Mouse (Mus musculus) embryonic facial prominence, embryonic 13.5 days (tissue): ENCODE measurements around the gene Hic1. TPM values are rescaled to one million over a fixed set of nuclear protein-coding genes. Genes with fewer than 3 reads are reported as not detected.

Experiments used
- ATAC-seq: fragments of 200-750 bp; cut with Nextera tagmentation; 2 replicates; pipeline ENCODE4 v1.8.0; 2017; ENCODE audit warnings: low read depth; ENCODE audit not compliant: insufficient number of reproducible peaks, insufficient read depth, low FRiP score, low TSS enrichment
- H3K27ac ChIP-seq: fragments of 300-500 bp; sonication (generic); 2 replicates; pipeline ENCODE4 v1.5.1; 2015; ENCODE audit warnings: moderate library complexity, mild to moderate bottlenecking, inconsistent platforms
- H3K27me3 ChIP-seq: fragments of 300-500 bp; sonication (generic); 2 replicates; pipeline ENCODE4 v1.6.1; 2015; ENCODE audit warnings: mild to moderate bottlenecking, inconsistent platforms
- H3K36me3 ChIP-seq: fragments of 300-500 bp; sonication (generic); 2 replicates; pipeline ENCODE4 v1.6.1; 2015; ENCODE audit warnings: mild to moderate bottlenecking, inconsistent platforms
- H3K4me1 ChIP-seq: fragments of 300-500 bp; sonication (generic); 2 replicates; pipeline ENCODE4 v1.6.1; 2015; ENCODE audit warnings: inconsistent platforms
- H3K4me2 ChIP-seq: fragments of 300-500 bp; sonication (generic); 2 replicates; pipeline ENCODE4 v1.6.1; 2015; ENCODE audit warnings: moderate library complexity, mild to moderate bottlenecking, inconsistent platforms
- H3K4me3 ChIP-seq: fragments of 300-500 bp; sonication (generic); 2 replicates; pipeline ENCODE4 v1.5.1; 2015; ENCODE audit warnings: mild to moderate bottlenecking, inconsistent platforms
- H3K9ac ChIP-seq: fragments of 300-500 bp; sonication (generic); 2 replicates; pipeline ENCODE4 v1.6.1; 2015; ENCODE audit warnings: mild to moderate bottlenecking, inconsistent platforms
- H3K9me3 ChIP-seq: fragments of 300-500 bp; sonication (generic); 2 replicates; pipeline ENCODE4 v1.6.1; 2016; ENCODE audit warnings: inconsistent platforms
- WGBS: fragments of 180-500 bp; shearing (Covaris S2); methylation state at CpG from one replicate; pipeline ENCODE4 v1.1.7; 2015; ENCODE audit warnings: mixed read lengths; 5-methylcytosine and 5-hydroxymethylcytosine counted together
- polyA plus RNA-seq: library from polyadenylated mRNA; unstranded; fragments of >200 nt; fragmentation: Nextera tagmentation; extraction: Ambion mirVana; gene quantifications from 2 replicates; pipeline ENCODE4 v1.2.1, GENCODE M21; 2015

The Hic1 gene
- polyA plus RNA-seq, 1 experiment from 2014 or later: 9.7 TPM

GRCm38 (mm10) chr11:75164750-75165149, 4.6 kb downstream of the Hic1 start:
- ATAC-seq: no peak
- Histone ChIP-seq H3K4me1 (peaks cover 56% of the 10 kb centered on the region), H3K27ac (no peak overlapping the region), H3K4me2 (peak overlapping the region; percentile 94), H3K9ac (peak overlapping the region; percentile 74; the same call in 1 of the 2 replicates), H3K4me3 (peak overlapping the region; percentile 60), H3K9me3 (no peaks in the 10 kb centered on the region), H3K27me3 (peaks cover 75% of the 10 kb centered on the region), H3K36me3 (peaks cover 47% of the 10 kb centered on the region)
- WGBS: 18% methylated on average over 15 of the region's 15 CpGs

- Histone ChIP-seq H3K4me2 (no peak overlapping the region), H3K36me3 (peaks cover 54% of the 10 kb centered on the region), H3K27me3 (peaks cover 68% of the 10 kb centered on the region), H3K4me1 (peaks cover 49% of the 10 kb centered on the region), H3K27ac (no peak overlapping the region), H3K4me3 (no peak overlapping the region), H3K9ac (no peak overlapping the region), H3K9me3 (no peaks in the 10 kb centered on the region)
- ATAC-seq: no peak
- WGBS: 73% methylated on average over 2 of the region's 2 CpGs
These were observed 5.3 kb downstream of the Hic1 start for GRCm38 (mm10) chr11:75164051-75164450.

GRCm38 (mm10) chr11:75163379-75163778, 5.9 kb downstream of the Hic1 start:
- H3K4me3 ChIP-seq: no peak overlapping the region
- no peak overlapping the region for H3K4me2 ChIP-seq
- peaks cover 45% of the 10 kb centered on the region for H3K4me1 ChIP-seq
- peaks cover 59% of the 10 kb centered on the region for H3K36me3 ChIP-seq
- no peak for ATAC-seq
- 79% methylated on average over 6 of the region's 6 CpGs for WGBS
- H3K9me3 ChIP-seq: no peaks in the 10 kb centered on the region
- peaks cover 62% of the 10 kb centered on the region for H3K27me3 ChIP-seq
- H3K9ac ChIP-seq: peak overlapping the region; percentile 33; the same call in 1 of the 2 replicates
- no peak overlapping the region for H3K27ac ChIP-seq

- H3K4me1 ChIP-seq: peaks cover 46% of the 10 kb centered on the region
- WGBS: 87% methylated on average over 12 of the region's 12 CpGs
- peaks cover 54% of the 10 kb centered on the region for H3K27me3 ChIP-seq
- H3K9ac ChIP-seq: no peak overlapping the region
- no peak overlapping the region for H3K27ac ChIP-seq
- no peak overlapping the region for H3K4me3 ChIP-seq
- H3K9me3 ChIP-seq: no peaks in the 10 kb centered on the region
- H3K36me3 ChIP-seq: peaks cover 59% of the 10 kb centered on the region
- no peak overlapping the region for H3K4me2 ChIP-seq
- no peak for ATAC-seq
These were observed 6.7 kb downstream of the Hic1 start for GRCm38 (mm10) chr11:75162591-75163080.

- peaks cover 64% of the 10 kb centered on the region for H3K36me3 ChIP-seq
- H3K27ac ChIP-seq: no peak overlapping the region
- H3K4me1 ChIP-seq: peaks cover 46% of the 10 kb centered on the region
- no peak overlapping the region for H3K9ac ChIP-seq
- peaks cover 43% of the 10 kb centered on the region for H3K27me3 ChIP-seq
- WGBS: 69% methylated on average over 4 of the region's 4 CpGs
- no peak overlapping the region for H3K4me3 ChIP-seq
- no peak overlapping the region for H3K4me2 ChIP-seq
- ATAC-seq: no peak
- no peaks in the 10 kb centered on the region for H3K9me3 ChIP-seq
These were observed 7.8 kb downstream of the Hic1 start for GRCm38 (mm10) chr11:75161417-75162008.

GRCm38 (mm10) chr11:75160954-75161353, 8.4 kb downstream of the Hic1 start:
- ATAC-seq: no peak
- Histone ChIP-seq H3K36me3 (peaks cover 69% of the 10 kb centered on the region), H3K4me3 (no peak overlapping the region), H3K9me3 (no peaks in the 10 kb centered on the region), H3K4me1 (peaks cover 46% of the 10 kb centered on the region), H3K27me3 (peaks cover 37% of the 10 kb centered on the region), H3K27ac (no peak overlapping the region), H3K4me2 (no peak overlapping the region), H3K9ac (no peak overlapping the region)
- 75% methylated on average over 7 of the region's 7 CpGs for WGBS

GRCm38 (mm10) chr11:75159564-75159963, 9.8 kb downstream of the Hic1 start:
- 56% methylated on average over 2 of the region's 2 CpGs for WGBS
- Histone ChIP-seq H3K9ac (no peak overlapping the region), H3K9me3 (no peaks in the 10 kb centered on the region), H3K27ac (no peak overlapping the region), H3K4me2 (no peak overlapping the region), H3K27me3 (peaks cover 23% of the 10 kb centered on the region), H3K4me3 (no peak overlapping the region), H3K4me1 (peaks cover 34% of the 10 kb centered on the region), H3K36me3 (peaks cover 65% of the 10 kb centered on the region)
- no peak for ATAC-seq

- no peak for ATAC-seq
- WGBS: 89% methylated on average over 14 of the region's 14 CpGs
- peaks cover 12% of the 10 kb centered on the region for H3K27me3 ChIP-seq
- H3K4me2 ChIP-seq: no peak overlapping the region
- H3K36me3 ChIP-seq: peaks cover 56% of the 10 kb centered on the region
- no peak overlapping the region for H3K9ac ChIP-seq
- peaks cover 34% of the 10 kb centered on the region for H3K4me1 ChIP-seq
- no peak overlapping the region for H3K27ac ChIP-seq
- no peaks in the 10 kb centered on the region for H3K9me3 ChIP-seq
- H3K4me3 ChIP-seq: no peak overlapping the region
These were observed 10.9 kb downstream of the Hic1 start for GRCm38 (mm10) chr11:75158432-75158831.

GRCm38 (mm10) chr11:75157901-75158300, 11.4 kb downstream of the Hic1 start:
- no peak overlapping the region for H3K4me2 ChIP-seq

GRCm38 (mm10) chr11:75157037-75157436, 12.3 kb downstream of the Hic1 start:
- H3K27me3 ChIP-seq: no peaks in the 10 kb centered on the region
- no peak overlapping the region for H3K9ac ChIP-seq
- ATAC-seq: no peak
- no peak overlapping the region for H3K4me3 ChIP-seq
- no peak overlapping the region for H3K27ac ChIP-seq
- peaks cover 42% of the 10 kb centered on the region for H3K36me3 ChIP-seq
- H3K4me2 ChIP-seq: no peak overlapping the region
- 29% methylated on average over 4 of the region's 4 CpGs for WGBS
- H3K9me3 ChIP-seq: no peaks in the 10 kb centered on the region
- H3K4me1 ChIP-seq: peaks cover 34% of the 10 kb centered on the region

More at GRCm38 (mm10) chr11:75157901-75158300, 11.4 kb downstream of the Hic1 start:
- Histone ChIP-seq H3K4me3 (no peak overlapping the region), H3K9me3 (no peaks in the 10 kb centered on the region), H3K36me3 (peaks cover 51% of the 10 kb centered on the region), H3K9ac (no peak overlapping the region), H3K27me3 (peaks cover 7% of the 10 kb centered on the region), H3K27ac (no peak overlapping the region), H3K4me1 (peaks cover 34% of the 10 kb centered on the region)
- no peak for ATAC-seq
- 37% methylated on average over 2 of the region's 2 CpGs for WGBS

- Histone ChIP-seq H3K4me1 (peaks cover 30% of the 10 kb centered on the region), H3K4me2 (no peak overlapping the region), H3K27me3 (no peaks in the 10 kb centered on the region), H3K36me3 (peaks cover 37% of the 10 kb centered on the region), H3K9ac (peak overlapping the region; percentile 28; the same call in 1 of the 2 replicates), H3K27ac (no peak overlapping the region), H3K4me3 (no peak overlapping the region), H3K9me3 (no peaks in the 10 kb centered on the region)
- 43% methylated on average over 5 of the region's 5 CpGs for WGBS
- ATAC-seq: no peak
These were observed 12.9 kb downstream of the Hic1 start for GRCm38 (mm10) chr11:75156416-75156815.

GRCm38 (mm10) chr11:75155985-75156384, 13.3 kb downstream of the Hic1 start:
- Histone ChIP-seq H3K9ac (peak overlapping the region; percentile 28; the same call in 1 of the 2 replicates), H3K36me3 (peaks cover 36% of the 10 kb centered on the region)
- 53% methylated on average over 6 of the region's 6 CpGs for WGBS

More at GRCm38 (mm10) chr11:75155985-75156384, 13.3 kb downstream of the Hic1 start:
- Histone ChIP-seq H3K9me3 (no peaks in the 10 kb centered on the region), H3K4me2 (no peak overlapping the region), H3K4me1 (peaks cover 28% of the 10 kb centered on the region), H3K4me3 (no peak overlapping the region), H3K27me3 (no peaks in the 10 kb centered on the region), H3K27ac (no peak overlapping the region)
- ATAC-seq: no peak
